Mouse (Mus musculus): ENCODE measurements at regions not wholly inside any gene's neighbourhood (a gene's known extent, or its start where the extent isn't known, plus 50 kb on each side); places are given as distances from the start of the nearest gene placed in this dataset.
"Not testable (repeated sequence)": the region's sequence is repeated elsewhere in the genome, so short reads cannot be mapped to it uniquely, and the experiment has no call there.

- H3K9ac ChIP-seq (ENCODE audit: low read depth, low read length); H3K9me3 ChIP-seq (ENCODE audit: control insufficient read depth, low read length); H3K4me3 ChIP-seq (ENCODE audit: low read length); H3K4me2 ChIP-seq (ENCODE audit: low read depth, low read length); H3K36me3 ChIP-seq (ENCODE audit: control insufficient read depth, insufficient read depth, low read length); H3K27me3 ChIP-seq (replicated peaks; ENCODE audit: control insufficient read depth, insufficient read depth, low read length); H3K27ac ChIP-seq (ENCODE audit: low read length); H3K4me1 ChIP-seq (ENCODE audit: control insufficient read depth, insufficient read depth, low read length): not testable (repeated sequence)
- 93% methylated on average over 2 of the region's 2 CpGs for WGBS
- 0 out of 2 replicates have a peak, but pooled peaks have one; percentile 18 for ATAC-seq
These were observed 231.8 kb upstream of the Gm6793 start for GRCm38 (mm10) chr8:112246629-112247028.

- H3K27ac ChIP-seq (ENCODE audit: low read length) = no peak overlapping the region
- H3K4me3 ChIP-seq (ENCODE audit: low read length) = no peak overlapping the region
- H3K4me1 ChIP-seq (ENCODE audit: control insufficient read depth, insufficient read depth, low read length) = no peaks in the 10 kb centered on the region
- no peak overlapping the region for H3K4me2 ChIP-seq (ENCODE audit: low read depth, low read length)
- WGBS = 70% methylated on average over 9 of the region's 9 CpGs
- no peak for ATAC-seq
- no peak overlapping the region for H3K9ac ChIP-seq (ENCODE audit: low read depth, low read length)
- H3K9me3 ChIP-seq (ENCODE audit: control insufficient read depth, low read length) = no peaks in the 10 kb centered on the region
- no peaks in the 10 kb centered on the region for H3K27me3 ChIP-seq (replicated peaks; ENCODE audit: control insufficient read depth, insufficient read depth, low read length)
- no peaks in the 10 kb centered on the region for H3K36me3 ChIP-seq (ENCODE audit: control insufficient read depth, insufficient read depth, low read length)
These were observed 223.8 kb upstream of the Gm6793 start for GRCm38 (mm10) chr8:112238681-112239080.

GRCm38 (mm10) chr8:112236751-112237150 is 221.9 kb upstream of the Gm6793 start:
- H3K27me3 ChIP-seq (replicated peaks; ENCODE audit: control insufficient read depth, insufficient read depth, low read length); H3K9ac ChIP-seq (ENCODE audit: low read depth, low read length); H3K27ac ChIP-seq (ENCODE audit: low read length); H3K4me1 ChIP-seq (ENCODE audit: control insufficient read depth, insufficient read depth, low read length); ATAC-seq; H3K9me3 ChIP-seq (ENCODE audit: control insufficient read depth, low read length); H3K36me3 ChIP-seq (ENCODE audit: control insufficient read depth, insufficient read depth, low read length); H3K4me3 ChIP-seq (ENCODE audit: low read length); H3K4me2 ChIP-seq (ENCODE audit: low read depth, low read length): not testable (repeated sequence)
- 93% methylated on average over 19 of the region's 19 CpGs for WGBS

GRCm38 (mm10) chr8:112219656-112220055 is 204.8 kb upstream of the Gm6793 start:
- Histone ChIP-seq H3K36me3 (ENCODE audit: control insufficient read depth, insufficient read depth, low read length) (no peaks in the 10 kb centered on the region), H3K9ac (ENCODE audit: low read depth, low read length) (no peak overlapping the region)

GRCm38 (mm10) chr8:112212170-112212569 is 197.3 kb upstream of the Gm6793 start:
- Histone ChIP-seq H3K9me3 (ENCODE audit: control insufficient read depth, low read length) (no peaks in the 10 kb centered on the region), H3K4me1 (ENCODE audit: control insufficient read depth, insufficient read depth, low read length) (no peaks in the 10 kb centered on the region), H3K4me2 (ENCODE audit: low read depth, low read length) (no peak overlapping the region), H3K27ac (ENCODE audit: low read length) (no peak overlapping the region), H3K27me3 (replicated peaks; ENCODE audit: control insufficient read depth, insufficient read depth, low read length) (no peaks in the 10 kb centered on the region), H3K9ac (ENCODE audit: low read depth, low read length) (no peak overlapping the region), H3K4me3 (ENCODE audit: low read length) (no peak overlapping the region), H3K36me3 (ENCODE audit: control insufficient read depth, insufficient read depth, low read length) (no peaks in the 10 kb centered on the region)
- WGBS = 91% methylated on average over 5 of the region's 5 CpGs
- ATAC-seq = no peak

More at GRCm38 (mm10) chr8:112219656-112220055, 204.8 kb upstream of the Gm6793 start:
- H3K27ac ChIP-seq (ENCODE audit: low read length) = no peak overlapping the region
- H3K9me3 ChIP-seq (ENCODE audit: control insufficient read depth, low read length) = no peaks in the 10 kb centered on the region
- no peak overlapping the region for H3K4me3 ChIP-seq (ENCODE audit: low read length)
- 86% methylated on average over 6 of the region's 6 CpGs for WGBS
- H3K4me1 ChIP-seq (ENCODE audit: control insufficient read depth, insufficient read depth, low read length) = no peaks in the 10 kb centered on the region
- no peak for ATAC-seq
- H3K27me3 ChIP-seq (replicated peaks; ENCODE audit: control insufficient read depth, insufficient read depth, low read length) = no peaks in the 10 kb centered on the region
- H3K4me2 ChIP-seq (ENCODE audit: low read depth, low read length) = no peak overlapping the region

GRCm38 (mm10) chr8:112196423-112196822 is 181.6 kb upstream of the Gm6793 start:
- Histone ChIP-seq H3K36me3 (ENCODE audit: control insufficient read depth, insufficient read depth, low read length) (no peaks in the 10 kb centered on the region), H3K9ac (ENCODE audit: low read depth, low read length) (no peak overlapping the region), H3K4me3 (ENCODE audit: low read length) (no peak overlapping the region), H3K4me1 (ENCODE audit: control insufficient read depth, insufficient read depth, low read length) (no peaks in the 10 kb centered on the region), H3K9me3 (ENCODE audit: control insufficient read depth, low read length) (no peaks in the 10 kb centered on the region), H3K4me2 (ENCODE audit: low read depth, low read length) (no peak overlapping the region), H3K27ac (ENCODE audit: low read length) (no peak overlapping the region), H3K27me3 (replicated peaks; ENCODE audit: control insufficient read depth, insufficient read depth, low read length) (no peaks in the 10 kb centered on the region)
- WGBS = 35% methylated on average over 1 of the region's 1 CpGs
- no peak for ATAC-seq

- no peak for ATAC-seq
- no peak overlapping the region for H3K4me2 ChIP-seq (ENCODE audit: low read depth, low read length)
- H3K36me3 ChIP-seq (ENCODE audit: control insufficient read depth, insufficient read depth, low read length) = no peaks in the 10 kb centered on the region
These were observed 181.0 kb upstream of the Gm6793 start for GRCm38 (mm10) chr8:112195880-112196279.

GRCm38 (mm10) chr8:112191846-112192245 is 177.0 kb upstream of the Gm6793 start:
- H3K4me1 ChIP-seq (ENCODE audit: control insufficient read depth, insufficient read depth, low read length) = no peaks in the 10 kb centered on the region
- WGBS = 76% methylated on average over 3 of the region's 3 CpGs
- H3K36me3 ChIP-seq (ENCODE audit: control insufficient read depth, insufficient read depth, low read length) = no peaks in the 10 kb centered on the region
- H3K27me3 ChIP-seq (replicated peaks; ENCODE audit: control insufficient read depth, insufficient read depth, low read length) = no peaks in the 10 kb centered on the region
- no peak for ATAC-seq
- H3K9ac ChIP-seq (ENCODE audit: low read depth, low read length) = no peak overlapping the region
- no peaks in the 10 kb centered on the region for H3K9me3 ChIP-seq (ENCODE audit: control insufficient read depth, low read length)
- H3K4me3 ChIP-seq (ENCODE audit: low read length) = no peak overlapping the region
- H3K27ac ChIP-seq (ENCODE audit: low read length) = no peak overlapping the region
- H3K4me2 ChIP-seq (ENCODE audit: low read depth, low read length) = no peak overlapping the region

More at GRCm38 (mm10) chr8:112195880-112196279, 181.0 kb upstream of the Gm6793 start:
- no peaks in the 10 kb centered on the region for H3K27me3 ChIP-seq (replicated peaks; ENCODE audit: control insufficient read depth, insufficient read depth, low read length)
- WGBS = 57% methylated on average over 2 of the region's 2 CpGs
- no peak overlapping the region for H3K4me3 ChIP-seq (ENCODE audit: low read length)
- H3K4me1 ChIP-seq (ENCODE audit: control insufficient read depth, insufficient read depth, low read length) = no peaks in the 10 kb centered on the region
- H3K9ac ChIP-seq (ENCODE audit: low read depth, low read length) = no peak overlapping the region
- no peak overlapping the region for H3K27ac ChIP-seq (ENCODE audit: low read length)
- no peaks in the 10 kb centered on the region for H3K9me3 ChIP-seq (ENCODE audit: control insufficient read depth, low read length)

- ATAC-seq = no peak
- WGBS = 33% methylated on average over 2 of the region's 2 CpGs
- no peak overlapping the region for H3K4me3 ChIP-seq (ENCODE audit: low read length)
These were observed 174.9 kb upstream of the Gm6793 start for GRCm38 (mm10) chr8:112189698-112190097.

GRCm38 (mm10) chr8:112170184-112170583 is 155.3 kb upstream of the Gm6793 start:
- no peak overlapping the region for H3K9ac ChIP-seq (ENCODE audit: low read depth, low read length)
- H3K4me1 ChIP-seq (ENCODE audit: control insufficient read depth, insufficient read depth, low read length) = no peaks in the 10 kb centered on the region
- H3K27me3 ChIP-seq (replicated peaks; ENCODE audit: control insufficient read depth, insufficient read depth, low read length) = no peaks in the 10 kb centered on the region
- H3K4me2 ChIP-seq (ENCODE audit: low read depth, low read length) = no peak overlapping the region
- no peak for ATAC-seq
- no peak overlapping the region for H3K4me3 ChIP-seq (ENCODE audit: low read length)
- no peak overlapping the region for H3K27ac ChIP-seq (ENCODE audit: low read length)
- H3K36me3 ChIP-seq (ENCODE audit: control insufficient read depth, insufficient read depth, low read length) = no peaks in the 10 kb centered on the region
- H3K9me3 ChIP-seq (ENCODE audit: control insufficient read depth, low read length) = peaks cover 3% of the 10 kb centered on the region; the same call in 1 of the 2 replicates
- 100% methylated on average over 1 of the region's 1 CpGs for WGBS

More at GRCm38 (mm10) chr8:112189698-112190097, 174.9 kb upstream of the Gm6793 start:
- no peaks in the 10 kb centered on the region for H3K36me3 ChIP-seq (ENCODE audit: control insufficient read depth, insufficient read depth, low read length)
- H3K27ac ChIP-seq (ENCODE audit: low read length) = no peak overlapping the region
- H3K4me1 ChIP-seq (ENCODE audit: control insufficient read depth, insufficient read depth, low read length) = no peaks in the 10 kb centered on the region
- H3K27me3 ChIP-seq (replicated peaks; ENCODE audit: control insufficient read depth, insufficient read depth, low read length) = no peaks in the 10 kb centered on the region
- H3K4me2 ChIP-seq (ENCODE audit: low read depth, low read length) = no peak overlapping the region
- no peak overlapping the region for H3K9ac ChIP-seq (ENCODE audit: low read depth, low read length)
- H3K9me3 ChIP-seq (ENCODE audit: control insufficient read depth, low read length) = no peaks in the 10 kb centered on the region

Measured in intestine, embryonic 16.5 days (tissue).